Mouse (Mus musculus) adrenal gland, adult 8-10 months (tissue): Measurements from ENCODE around the gene Elmod2. TPM values are rescaled to one million over a fixed set of nuclear protein-coding genes. Genes with fewer than 3 reads are reported as not detected.

ENCODE experiments used
- DNase-seq: peaks from one replicate; pipeline ENCODE4 v3.0.0; 2022
- total RNA-seq, 4 experiments: library from RNA; stranded (reverse); gene quantifications; 2 replicates each; pipeline ENCODE4 v1.2.4; 2022

The Elmod2 gene
- total RNA-seq, 4 experiments from 2014 or later: 17.3 to 19.0 (median 18.3) TPM

DNA sequence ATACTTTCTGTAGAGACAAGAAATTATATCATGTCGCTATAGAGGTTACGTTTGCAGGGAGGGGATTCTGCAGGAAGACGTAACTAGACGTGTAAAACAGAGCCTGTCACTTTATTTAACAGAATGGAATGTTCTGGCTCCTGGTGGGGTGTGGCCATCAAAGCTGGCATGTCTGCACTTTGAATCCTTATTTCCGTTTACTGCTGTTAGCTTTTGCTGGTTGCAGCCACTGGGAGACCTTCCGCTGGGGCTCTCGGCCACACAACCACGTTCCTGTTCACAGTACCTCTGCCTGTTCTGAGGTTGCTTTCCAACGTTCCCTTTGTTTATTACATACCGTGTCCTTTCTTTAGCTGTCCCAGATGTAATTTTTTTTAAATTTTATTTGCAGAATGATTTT, 59.8 kb downstream of the Elmod2 start:
- no peak for DNase-seq

DNA sequence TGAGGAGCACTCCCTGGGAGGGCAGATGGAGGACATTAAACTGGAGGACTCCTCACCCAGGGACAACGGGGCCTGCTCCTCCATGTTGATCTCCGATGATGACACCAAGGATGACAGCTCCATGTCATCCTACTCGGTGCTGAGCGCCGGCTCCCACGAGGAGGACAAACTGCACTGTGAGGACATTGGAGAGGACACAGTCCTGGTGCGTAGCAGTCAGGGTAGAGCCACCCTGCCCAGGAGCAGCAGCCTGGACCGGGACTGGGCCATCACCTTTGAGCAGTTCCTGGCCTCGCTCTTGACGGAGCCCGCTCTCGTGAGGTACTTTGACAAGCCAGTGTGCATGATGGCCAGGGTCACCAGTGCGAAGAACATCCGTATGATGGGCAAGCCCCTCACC, 61.1 kb downstream of the Elmod2 start:
- DNase-seq: no peak

Other genes with a start within 250 kb of the Elmod2 start
- gene Tbc1d9, start 167.1 kb downstream of the Elmod2 start, total RNA-seq: 10 to 100 TPM; 10.1 to 24.2 (median 16.8) TPM
- 1 to 10 TPM in 1 of 4 experiments, under 1 TPM in 3; 0.38 to 1.6 (median 0.81) TPM for gene Gm10645, start 166.3 kb downstream of the Elmod2 start, total RNA-seq
- 100 to 1,000 TPM in 3 of 4 experiments, 10 to 100 TPM in 1; 12.0 to 493 (median 342) TPM for gene Ucp1, start 42.1 kb downstream of the Elmod2 start, total RNA-seq
- not detected for gene Mgat4d, start 16.0 kb upstream of the Elmod2 start, total RNA-seq
- gene Clgn, start 57.4 kb upstream of the Elmod2 start, total RNA-seq: under 1 TPM in 2 of 4 experiments, not detected in 2; 0.07 to 0.24 TPM
- 10 to 100 TPM; 64.7 to 84.2 (median 75.1) TPM for gene Scoc, start 125.9 kb upstream of the Elmod2 start, total RNA-seq
- gene Olfr370, start 203.3 kb upstream of the Elmod2 start, total RNA-seq: not detected
- 100 to 1,000 TPM; 160 to 240 (median 171) TPM for gene Ndufb7, start 234.2 kb upstream of the Elmod2 start, total RNA-seq